Mouse (Mus musculus) heart, adult 2 months (tissue): ENCODE measurements around the gene Pcyox1. TPM values are rescaled to one million over a fixed set of nuclear protein-coding genes. Genes with fewer than 3 reads are reported as not detected.
A peak's percentile ranks its signal among the peaks of the same experiment; 100 is the strongest.

Experiments used
- DNase-seq, 2 experiments: peaks; one replicate each; pipeline ENCODE4 v3.0.0; 2021
- H3K27ac ChIP-seq: fragments of 200-600 bp; 2 replicates; pipeline ENCODE4 v1.8.1; 2022
- H3K27me3 ChIP-seq: fragments of 200-500 bp; 2 replicates; pipeline ENCODE4 v1.6.1; 2012; ENCODE audit warnings: mild to moderate bottlenecking, low read length, inconsistent platforms, mixed read lengths; ENCODE audit not compliant: control insufficient read depth, insufficient read depth
- H3K36me3 ChIP-seq: fragments of 200-500 bp; 2 replicates; pipeline ENCODE4 v1.6.1; 2012; ENCODE audit warnings: low read length, inconsistent platforms; ENCODE audit not compliant: control insufficient read depth, insufficient read depth
- H3K4me1 ChIP-seq: fragments of 200-500 bp; 2 replicates; pipeline ENCODE4 v1.6.1; 2011; ENCODE audit warnings: low read length; ENCODE audit not compliant: control insufficient read depth, insufficient read depth
- H3K4me3 ChIP-seq: fragments of 200-600 bp; 2 replicates; pipeline ENCODE4 v1.8.1; 2022
- H3K79me2 ChIP-seq: fragments of 200-500 bp; replicated peaks from 2 replicates; pipeline ENCODE4 v1.6.1; 2012; ENCODE audit warnings: mild to moderate bottlenecking, inconsistent platforms, low read length, moderate library complexity, mixed read lengths; ENCODE audit not compliant: control insufficient read depth, insufficient read depth
- H3K9ac ChIP-seq: fragments of 200-500 bp; 2 replicates; pipeline ENCODE4 v1.6.1; 2012; ENCODE audit warnings: low read depth, mild to moderate bottlenecking, control low read depth, inconsistent platforms, low read length, mixed read lengths
- CTCF ChIP-seq: fragments of 200-600 bp; IDR thresholded peaks from 2 replicates; pipeline ENCODE4 v1.8.1; 2022; ENCODE audit warnings: antibody characterized with exemption, mild to moderate bottlenecking, moderate library complexity
- EP300 ChIP-seq: fragments of 200-500 bp; IDR thresholded peaks from 2 replicates; pipeline ENCODE4 v1.6.1; 2011; ENCODE audit warnings: low read depth, low read length, control low read depth; ENCODE audit not compliant: insufficient read depth
- POLR2A ChIP-seq: fragments of 200-500 bp; IDR thresholded peaks from 2 replicates; pipeline ENCODE4 v1.6.1; 2011; ENCODE audit warnings: mild to moderate bottlenecking, low read depth, low read length, control low read depth; ENCODE audit not compliant: insufficient read depth
- WGBS: fragments of 180-500 bp; shearing (Covaris S2); methylation state at CpG from one replicate; pipeline ENCODE4 v1.1.7; 2018; 5-methylcytosine and 5-hydroxymethylcytosine counted together
- intact Hi-C: fragments of 180-260 bp; cut with DNase I; formaldehyde crosslinking; loops from one replicate; pipeline ENCODE4 v1.15.1; 2025
- long read RNA-seq: library from polyadenylated mRNA; stranded (forward); transcript quantifications from one replicate; pipeline ENCODE4 v2.0.0, GENCODE M21; 2021
- polyA plus RNA-seq: library from polyadenylated mRNA; depleted of rRNA; stranded (reverse); fragments of >200 nt; gene quantifications from 2 replicates; pipeline ENCODE4 v1.2.3, GENCODE M21; 2012; rRNA removed
- total RNA-seq, 2 experiments: library from RNA; stranded (reverse); gene quantifications; 2 replicates each; pipeline ENCODE4 v1.2.3; 2021

Pcyox1 gene
- total RNA-seq: 10 to 100 TPM; 69.6 to 82.5 TPM
- 30.3 and 55.6 TPM in 2 replicates for polyA plus RNA-seq
- long read RNA-seq, full-length matches to known transcripts: 53 of 73 reads
- long read RNA-seq, partial matches to known transcripts: 5 of 73 reads
- long read RNA-seq, other reads (novel, unspliced or antisense): 15 of 73 reads

DNA sequence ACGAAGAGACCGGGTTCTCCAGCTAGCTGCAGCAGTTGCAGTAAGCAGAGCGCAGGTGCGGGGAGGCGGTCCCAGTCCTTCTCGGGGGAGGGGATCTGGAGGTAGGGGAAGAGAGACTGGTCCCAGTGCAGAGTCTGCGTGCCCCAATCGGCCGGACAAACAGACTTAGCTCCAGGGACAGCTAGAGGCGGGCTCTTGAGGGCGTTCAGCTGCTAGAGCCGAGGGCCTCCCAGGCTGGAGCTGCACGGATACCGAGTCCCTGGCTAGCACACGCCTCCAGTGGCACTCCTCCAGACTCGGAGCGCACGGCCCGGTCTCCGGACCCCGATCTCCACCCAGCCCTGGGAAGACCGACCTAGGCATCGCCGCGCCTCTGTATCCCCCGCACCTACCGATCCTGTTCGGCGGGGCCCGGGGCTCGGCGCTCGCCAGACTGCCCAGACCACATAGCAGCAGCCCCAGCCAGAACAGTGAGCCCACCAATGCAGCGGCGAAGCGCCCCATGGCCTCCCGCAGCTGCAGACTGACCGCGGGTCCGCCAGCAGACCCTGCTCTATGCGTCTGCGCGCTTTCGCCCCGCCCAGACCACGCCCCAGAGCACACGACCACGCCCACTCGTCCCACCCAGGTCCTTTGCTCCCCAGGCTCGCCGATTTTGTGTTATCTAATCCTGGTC lies at the start of gene Pcyox1:
Pcyox1 (minus strand) TSS at position 574 of the 676 bp plus-strand sequence.
- Histone ChIP-seq H3K79me2 (no peaks in the 10 kb centered on the region), H3K4me1 (peaks cover 6% of the 10 kb centered on the region; the same call in 1 of the 2 replicates), H3K27me3 (no peaks in the 10 kb centered on the region), H3K4me3 (peak within 1 kb of the TSS; percentile 63), H3K9ac (peak within 1 kb of the TSS; percentile 86), H3K36me3 (no peaks in the 10 kb centered on the region; the same call in 1 of the 2 replicates), H3K27ac (peak within 1 kb of the TSS; percentile 70)
- TF ChIP-seq POLR2A (peak; percentile 97), CTCF (no peak), EP300 (0 out of 2 replicates have a peak, but pooled peaks have one; percentile 32)
- DNase-seq: peak; percentile 92 to 94
- under 1% methylated on average over 51 of the region's 51 CpGs for WGBS
- intact Hi-C loops: loop anchor here (2.0 kb wide), 1 partner anchor 26 kb away; the partner anchor contains the start of gene Snrpg

GRCm38 (mm10) chr6:86445551-86445950 lies 48.6 kb upstream of the Pcyox1 start:
- WGBS: 89% methylated on average over 18 of the region's 18 CpGs
- Histone ChIP-seq H3K4me3 (no peak overlapping the region), H3K27ac (no peak overlapping the region), H3K4me1 (no peaks in the 10 kb centered on the region), H3K79me2 (no peaks in the 10 kb centered on the region), H3K27me3 (no peaks in the 10 kb centered on the region), H3K36me3 (no peaks in the 10 kb centered on the region), H3K9ac (no peak overlapping the region)
- TF ChIP-seq EP300 (no peak), POLR2A (no peak), CTCF (no peak)
- no peak for DNase-seq
- intact Hi-C loops: no loop called here

DNA sequence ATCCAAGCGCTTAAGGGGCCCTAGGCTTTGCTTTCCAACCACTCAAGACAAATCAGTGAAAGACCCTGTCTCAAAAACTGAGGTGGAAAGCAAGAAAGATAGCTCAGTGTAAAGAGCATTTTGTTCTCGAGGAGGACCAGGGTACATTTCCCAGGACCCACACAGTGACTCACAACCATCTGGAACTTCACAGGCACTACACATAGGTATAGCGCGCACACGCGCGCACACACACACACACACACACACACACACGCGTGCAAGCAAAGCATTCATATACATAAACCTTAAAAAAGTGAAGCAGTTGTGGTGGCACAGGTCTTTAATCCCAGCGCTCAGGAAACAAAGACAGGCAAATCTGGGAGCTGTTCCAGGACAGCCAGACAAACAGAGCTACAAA lies 44.6 kb upstream of the Pcyox1 start:
- no peaks in the 10 kb centered on the region for H3K36me3 ChIP-seq
- H3K79me2 ChIP-seq: no peaks in the 10 kb centered on the region
- no peak for DNase-seq
- H3K27me3 ChIP-seq: no peaks in the 10 kb centered on the region
- H3K27ac ChIP-seq: no peak overlapping the region
- peaks cover 2% of the 10 kb centered on the region; the same call in 1 of the 2 replicates for H3K4me1 ChIP-seq
- H3K9ac ChIP-seq: no peak overlapping the region
- 90% methylated on average over 10 of the region's 10 CpGs for WGBS
- no peak for TF ChIP-seq EP300
- no peak for TF ChIP-seq POLR2A
- no peak for TF ChIP-seq CTCF
- intact Hi-C loops: no loop called here
- H3K4me3 ChIP-seq: no peak overlapping the region

GRCm38 (mm10) chr6:86439531-86439930 lies 42.6 kb upstream of the Pcyox1 start:
- 84% methylated on average over 1 of the region's 1 CpGs for WGBS
- intact Hi-C loops: loop anchor here (2.0 kb wide), 2 partner anchors 31 to 35 kb away; partner anchors contain the start of gene Tia1
- Histone ChIP-seq H3K27me3 (no peaks in the 10 kb centered on the region), H3K36me3 (no peaks in the 10 kb centered on the region), H3K9ac (no peak overlapping the region), H3K79me2 (no peaks in the 10 kb centered on the region), H3K4me3 (peak overlapping the region; percentile 87; the same call in 1 of the 2 replicates), H3K27ac (no peak overlapping the region), H3K4me1 (peaks cover 2% of the 10 kb centered on the region; the same call in 1 of the 2 replicates)
- DNase-seq: no peak
- TF ChIP-seq CTCF (no peak), POLR2A (no peak), EP300 (no peak)

- Histone ChIP-seq H3K27ac (peak overlapping the region; percentile 99), H3K9ac (peak overlapping the region; percentile 73), H3K36me3 (no peaks in the 10 kb centered on the region), H3K27me3 (no peaks in the 10 kb centered on the region), H3K79me2 (no peaks in the 10 kb centered on the region), H3K4me3 (peak overlapping the region; percentile 87), H3K4me1 (peaks cover 2% of the 10 kb centered on the region; the same call in 1 of the 2 replicates)
- intact Hi-C loops: loop anchor here (2.0 kb wide), 2 partner anchors 32 to 34 kb away; partner anchors contain the start of gene Tia1
- WGBS: 3% methylated on average over 13 of the region's 13 CpGs
- TF ChIP-seq CTCF (no peak), POLR2A (no peak), EP300 (no peak)
- DNase-seq: no peak
Measured at GRCm38 (mm10) chr6:86439119-86439496, 42.2 kb upstream of the Pcyox1 start.
